In the genomic region with DNA sequence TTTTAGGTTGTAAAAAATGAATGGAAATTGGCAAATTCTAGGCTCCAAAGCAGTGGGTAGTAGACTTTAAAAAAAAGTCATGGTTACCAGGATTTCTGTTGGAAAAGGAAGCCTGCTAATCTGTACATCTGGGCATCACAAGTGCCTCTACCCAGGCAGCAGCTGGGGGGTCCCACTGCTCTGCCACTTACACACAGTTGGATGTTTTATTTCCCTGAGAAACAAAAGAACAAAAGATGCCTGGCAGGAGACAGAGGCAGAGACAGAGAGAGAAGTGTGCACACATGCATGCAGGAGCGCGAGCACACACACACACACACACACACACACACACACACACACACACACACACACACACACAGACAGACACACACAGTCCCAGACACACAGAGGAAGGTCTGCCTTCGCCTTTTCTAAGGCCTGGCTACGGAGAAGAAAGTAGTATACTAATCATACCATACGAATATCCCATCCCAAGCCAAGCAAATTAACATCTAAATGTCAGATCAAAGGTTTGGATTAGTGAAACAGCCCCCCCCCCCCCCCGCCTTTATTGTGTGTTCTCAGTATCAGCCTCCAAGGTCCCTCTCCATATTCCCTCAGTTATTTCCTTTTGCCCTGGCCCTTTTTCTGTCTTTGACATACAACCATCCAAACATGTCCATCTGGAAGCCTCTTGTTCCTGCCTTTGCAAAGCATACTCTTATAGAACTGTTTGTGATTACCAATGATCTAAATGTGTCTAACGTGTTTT, we compare ENCODE assay signal across 17 mouse cellular contexts.
DNase-seq lines count a peak whose midpoint lies in the region; ATAC-seq and TF ChIP-seq lines count a peak whose summit lies in the region.
"Had no signal": no experiment of that assay in that cellular context is flagged by ENCODE, and none has a peak within 500 bp of the region (broad histone marks: within the 10 kb centered on the region; RNA-seq: fewer than 3 reads in every experiment).

No protein-coding gene starts in this region.

- no peaks in the 10 kb centered on the region for H3K27me3 ChIP-seq in forebrain, postnatal 0 days (ENCODE audit: insufficient read depth, low read length)
- no peaks in the 10 kb centered on the region for H3K27me3 ChIP-seq in midbrain, embryonic 12.5 days
- H3K27me3 ChIP-seq in neural tube, embryonic 15.5 days (replicated peaks), result no peaks in the 10 kb centered on the region
- H3K27me3 ChIP-seq in liver, embryonic 11.5 days (replicated peaks; ENCODE audit: control insufficient read depth, insufficient read depth, low read length), result no peaks in the 10 kb centered on the region
- no peaks in the 10 kb centered on the region for H3K27me3 ChIP-seq in heart, embryonic 10.5 days (ENCODE audit: insufficient read depth, poor library complexity, severe bottlenecking)
- H3K27me3 ChIP-seq: limb, embryonic 13.5 days; lung, embryonic 15.5 days had no signal

- no peaks in the 10 kb centered on the region for H3K9me3 ChIP-seq in forebrain, postnatal 0 days (ENCODE audit: low read length)
- no peaks in the 10 kb centered on the region for H3K9me3 ChIP-seq in midbrain, embryonic 12.5 days
- H3K9me3 ChIP-seq in neural tube, embryonic 15.5 days (replicated peaks), result no peaks in the 10 kb centered on the region
- no peaks in the 10 kb centered on the region for H3K9me3 ChIP-seq in liver, embryonic 11.5 days (ENCODE audit: control insufficient read depth, low read length)
- no peaks in the 10 kb centered on the region for H3K9me3 ChIP-seq in heart, embryonic 10.5 days
- H3K9me3 ChIP-seq: limb, embryonic 13.5 days; lung, embryonic 15.5 days had no signal

- 0 out of 2 replicates have a peak, but pooled peaks cover 4% of the 10 kb centered on the region for H3K36me3 ChIP-seq in forebrain, postnatal 0 days (ENCODE audit: insufficient read depth)
- H3K36me3 ChIP-seq in midbrain, embryonic 12.5 days, result no peaks in the 10 kb centered on the region
- H3K36me3 ChIP-seq in neural tube, embryonic 15.5 days, result no peaks in the 10 kb centered on the region
- H3K36me3 ChIP-seq in liver, embryonic 11.5 days (ENCODE audit: control insufficient read depth, insufficient read depth, low read length), result no peaks in the 10 kb centered on the region
- no peaks in the 10 kb centered on the region for H3K36me3 ChIP-seq in heart, embryonic 10.5 days
- H3K36me3 ChIP-seq: limb, embryonic 13.5 days; lung, embryonic 15.5 days had no signal

- H3K4me1 ChIP-seq in forebrain, postnatal 0 days (ENCODE audit: insufficient read depth), result 0 out of 2 replicates have a peak, but pooled peaks cover 3% of the 10 kb centered on the region
- peaks cover 16% of the 10 kb centered on the region for H3K4me1 ChIP-seq in midbrain, embryonic 12.5 days
- H3K4me1 ChIP-seq in neural tube, embryonic 15.5 days, result peaks cover 13% of the 10 kb centered on the region
- H3K4me1 ChIP-seq in liver, embryonic 11.5 days (replicated peaks; ENCODE audit: control insufficient read depth, insufficient read depth, low read length), result no peaks in the 10 kb centered on the region
- H3K4me1 ChIP-seq in heart, embryonic 10.5 days, result no peaks in the 10 kb centered on the region
- H3K4me1 ChIP-seq: limb, embryonic 13.5 days; lung, embryonic 15.5 days had no signal

- H3K9ac ChIP-seq in forebrain, postnatal 0 days, result no peak overlapping the region
- no peak overlapping the region for H3K9ac ChIP-seq in midbrain, embryonic 12.5 days (replicated peaks)
- H3K9ac ChIP-seq in neural tube, embryonic 15.5 days (replicated peaks), result no peak overlapping the region
- H3K9ac ChIP-seq in liver, embryonic 11.5 days (ENCODE audit: low read depth, low read length), result no peak overlapping the region
- H3K9ac ChIP-seq: limb, embryonic 13.5 days; liver, embryonic 14.5 days; lung, embryonic 15.5 days had no signal

- WGBS in forebrain, postnatal 0 days, result 40% methylated on average over 7 of the region's 7 CpGs
- 27% methylated on average over 7 of the region's 7 CpGs for WGBS in midbrain, embryonic 12.5 days
- 46% methylated on average over 7 of the region's 7 CpGs for WGBS in neural tube, embryonic 15.5 days
- 84% methylated on average over 7 of the region's 7 CpGs for WGBS in liver, embryonic 11.5 days
- 85% methylated on average over 6 of the region's 7 CpGs for WGBS in heart, embryonic 10.5 days

- DNase-seq in retina, postnatal 1 day, result peak; percentile 36
- no peak for DNase-seq in retina, embryonic 14.5 days (ENCODE audit: low spot score)
- DNase-seq in forebrain, postnatal 0 days, result no peak
- no peak for DNase-seq in yolk sac, embryonic 10.5 days (ENCODE audit: low spot score)
- no peak for DNase-seq in liver, embryonic 11.5 days (ENCODE audit: low spot score)
- no peak for DNase-seq in heart, embryonic 10.5 days (ENCODE audit: low spot score)
- DNase-seq: cerebellum, adult 2 months; gastrocnemius, postnatal 14 days; heart, adult 2 months; right cerebral cortex, adult 18-20 months; thymus, postnatal 25 days had no signal

- no peak overlapping the region for H3K4me3 ChIP-seq in forebrain, postnatal 0 days (ENCODE audit: low read depth, low read length)
- no peak overlapping the region for H3K4me3 ChIP-seq in midbrain, embryonic 12.5 days
- H3K4me3 ChIP-seq in neural tube, embryonic 15.5 days (replicated peaks), result no peak overlapping the region
- no peak overlapping the region for H3K4me3 ChIP-seq in liver, embryonic 11.5 days (ENCODE audit: low read depth, low read length)
- H3K4me3 ChIP-seq in heart, embryonic 10.5 days, result no peak overlapping the region
- H3K4me3 ChIP-seq: heart, adult 2 months; limb, embryonic 13.5 days; lung, embryonic 15.5 days had no signal

- peak; percentile 50; the same call in 1 of the 2 replicates for ATAC-seq in forebrain, postnatal 0 days
- peak; percentile 84 for ATAC-seq in midbrain, embryonic 12.5 days (ENCODE audit: low FRiP score, low read depth)
- ATAC-seq in neural tube, embryonic 15.5 days (ENCODE audit: low FRiP score), result peak; percentile 47; the same call in 1 of the 2 replicates
- no peak for ATAC-seq in liver, embryonic 11.5 days (replicated peaks; ENCODE audit: low FRiP score)
- ATAC-seq: intestine, postnatal 0 days had no signal

- no peak overlapping the region; the same call in 1 of the 2 replicates for H3K27ac ChIP-seq in forebrain, postnatal 0 days (ENCODE audit: low read depth, low read length)
- H3K27ac ChIP-seq in midbrain, embryonic 12.5 days (replicated peaks), result peak overlapping the region; percentile 39
- no peak overlapping the region for H3K27ac ChIP-seq in neural tube, embryonic 15.5 days (replicated peaks)
- no peak overlapping the region for H3K27ac ChIP-seq in liver, embryonic 11.5 days (ENCODE audit: low read depth, low read length)
- H3K27ac ChIP-seq in heart, embryonic 10.5 days, result no peak overlapping the region
- H3K27ac ChIP-seq: heart, adult 2 months; limb, embryonic 13.5 days; liver, embryonic 14.5 days; lung, embryonic 15.5 days had no signal

- no peak overlapping the region for H3K4me2 ChIP-seq in forebrain, postnatal 0 days (ENCODE audit: low read depth)
- H3K4me2 ChIP-seq in midbrain, embryonic 12.5 days (replicated peaks), result no peak overlapping the region
- H3K4me2 ChIP-seq in neural tube, embryonic 15.5 days, result no peak overlapping the region
- no peak overlapping the region for H3K4me2 ChIP-seq in liver, embryonic 11.5 days
- H3K4me2 ChIP-seq: limb, embryonic 13.5 days; lung, embryonic 15.5 days had no signal

- TF ChIP-seq CTCF in forebrain, postnatal 0 days (IDR thresholded peaks at IDR 0.05; ENCODE audit: low read depth), result no peak
